Mouse (Mus musculus): ENCODE data around the gene Capn15. TPM values are rescaled to one million over a fixed set of nuclear protein-coding genes. Genes with fewer than 3 reads are reported as not detected.

Capn15 gene
- total and polyA plus RNA-seq, 3 experiments: 2.1 to 11.5 (median 6.0) TPM

GRCm38 (mm10) chr17:25951803-25952623 is 33.6 kb downstream of the Capn15 start, which contains the start of gene A930017K11Rik:
Gene A930017K11Rik, minus strand, starts transcription at chr17:25952565.
- in situ Hi-C loops (cut with MboI; ENCODE audit: low pct_ligation_motif_present, low pct_unique_long_range_greater_than_20kb, low sequenced_read_pairs) (no loop called here), dilution Hi-C loops (cut with MboI; ENCODE audit: extremely low pct_ligation_motif_present, extremely low pct_unique_long_range_greater_than_20kb, low sequenced_read_pairs) (no loop called here)
- Histone ChIP-seq H3K9me3 (replicated peaks; ENCODE audit: low read length) (no peaks in the 10 kb centered on the region), H3K9ac (ENCODE audit: insufficient read depth, low read depth) (no peak within 1 kb of the TSS), H3K36me3 (replicated peaks in 1 of 2; ENCODE audit: control insufficient read depth in 1 of 2, insufficient read depth in 1 of 2, low read length in 1 of 2) (peaks cover 0 to 5% of the 10 kb centered on the region in 2 experiments), H3K4me1 (ENCODE audit: control insufficient read depth in 1 of 2, insufficient read depth in 2 of 2) (peaks cover 2 to 3% of the 10 kb centered on the region in 2 experiments; a peak in 1 of 4 replicates), H3K4me3 (replicated peaks in 1 of 3; ENCODE audit: low read depth in 2 of 3, low read length in 2 of 3, poor library complexity in 1 of 3) (no peak within 1 kb of the TSS), H3K79me2 (replicated peaks; ENCODE audit: control insufficient read depth, extremely low read depth, insufficient read depth, poor library complexity, severe bottlenecking) (no peaks in the 10 kb centered on the region), H3K27ac (ENCODE audit: insufficient read depth, low read depth) (no peak within 1 kb of the TSS), H3K4me2 (ENCODE audit: insufficient read depth, low read depth, poor library complexity, severe bottlenecking) (no peak within 1 kb of the TSS), H3K27me3 (replicated peaks) (peaks cover 55% of the 10 kb centered on the region)
- TF ChIP-seq IRF4 (IDR thresholded peaks at IDR 0.05; ENCODE audit: low read depth, low read length) (no peak), BHLHE40 (IDR thresholded peaks at IDR 0.05; ENCODE audit: low read depth, low read length) (no peak), SIN3A (IDR thresholded peaks at IDR 0.05; ENCODE audit: low read length) (no peak), PAX5 (IDR thresholded peaks at IDR 0.05; ENCODE audit: low read length) (no peak)
- no peak for DNase-seq (ENCODE audit: extremely low read depth)

GRCm38 (mm10) chr17:25951225-25951802 is 34.3 kb downstream of the Capn15 start:
- TF ChIP-seq CTCF (conservative IDR thresholded peaks at IDR 0.05 in 1 of 2, IDR thresholded peaks at IDR 0.05 in 1 of 2; ENCODE audit: low read depth in 2 of 2, low read length in 2 of 2): no peak
- no peak for TF ChIP-seq MXI1 (IDR thresholded peaks at IDR 0.05; ENCODE audit: low read depth, low read length)
- TF ChIP-seq E2F4 (IDR thresholded peaks at IDR 0.05; ENCODE audit: insufficient replicate concordance, low read depth, low read length): no peak
- no peak for TF ChIP-seq JUN (IDR thresholded peaks at IDR 0.05; ENCODE audit: insufficient read depth, low read depth, low read length)
- TF ChIP-seq TCF12 (IDR thresholded peaks at IDR 0.05; ENCODE audit: low read depth, low read length): no peak
- TF ChIP-seq MEF2A (IDR thresholded peaks at IDR 0.05; ENCODE audit: borderline replicate concordance, low read depth, low read length): no peak
- no peak for TF ChIP-seq KAT2A (IDR thresholded peaks at IDR 0.05; ENCODE audit: insufficient replicate concordance, low read length)
- no peak for TF ChIP-seq HCFC1 (IDR thresholded peaks at IDR 0.05; ENCODE audit: low read depth, low read length)
- no peak for TF ChIP-seq BHLHE40 (IDR thresholded peaks at IDR 0.05; ENCODE audit: low read depth, low read length)
- no peak for TF ChIP-seq TBP (conservative IDR thresholded peaks at IDR 0.05; ENCODE audit: low read depth, low read length)
- TF ChIP-seq MYC (IDR thresholded peaks at IDR 0.05; ENCODE audit: low read depth, low read length): no peak
- Histone ChIP-seq H3K4me1 (ENCODE audit: control insufficient read depth in 1 of 2, insufficient read depth in 2 of 2) (peaks cover 2 to 3% of the 10 kb centered on the region in 2 experiments; a peak in 1 of 4 replicates), H3K9ac (ENCODE audit: insufficient read depth, low read depth) (no peak overlapping the region), H3K9me3 (replicated peaks; ENCODE audit: low read length) (no peaks in the 10 kb centered on the region), H3K27me3 (replicated peaks) (peaks cover 62% of the 10 kb centered on the region), H3K79me2 (replicated peaks; ENCODE audit: control insufficient read depth, extremely low read depth, insufficient read depth, poor library complexity, severe bottlenecking) (no peaks in the 10 kb centered on the region), H3K27ac (ENCODE audit: insufficient read depth, low read depth) (no peak overlapping the region), H3K36me3 (replicated peaks in 1 of 2; ENCODE audit: control insufficient read depth in 1 of 2, insufficient read depth in 1 of 2, low read length in 1 of 2) (no peaks in the 10 kb centered on the region), H3K4me3 (replicated peaks in 1 of 3; ENCODE audit: low read depth in 2 of 3, low read length in 2 of 3, poor library complexity in 1 of 3) (no peak overlapping the region), H3K4me2 (ENCODE audit: insufficient read depth, low read depth, poor library complexity, severe bottlenecking) (no peak overlapping the region)
- in situ Hi-C loops (cut with MboI; ENCODE audit: low pct_ligation_motif_present, low pct_unique_long_range_greater_than_20kb, low sequenced_read_pairs) (no loop called here), dilution Hi-C loops (cut with MboI; ENCODE audit: extremely low pct_ligation_motif_present, extremely low pct_unique_long_range_greater_than_20kb, low sequenced_read_pairs) (no loop called here)
- DNase-seq (ENCODE audit: extremely low read depth): no peak

Measured in CH12.LX (cell line).